35 mouse cellular contexts compared by ENCODE assay signal in genomic region chrX:7632560-7632959, GRCm38 (mm10). TPM values are rescaled to one million over a fixed set of nuclear protein-coding genes. Genes with fewer than 3 reads are reported as not detected.
DNase-seq lines count a peak whose midpoint lies in the region; ATAC-seq and TF ChIP-seq lines count a peak whose summit lies in the region.
"Had no signal": no experiment of that assay in that cellular context is flagged by ENCODE, and none has a peak within 500 bp of the region (broad histone marks: within the 10 kb centered on the region; RNA-seq: fewer than 3 reads in every experiment).

No protein-coding gene starts in this region.

- 0 out of 2 replicates have a peak, but pooled peaks have one; percentile 47 for ATAC-seq in common myeloid progenitor, adult 5-6 weeks (replicated peaks; ENCODE audit: low read depth, poor library complexity, severe bottlenecking)
- peak; percentile 65 for ATAC-seq in megakaryocyte progenitor cell, adult 5-6 weeks (replicated peaks; ENCODE audit: poor library complexity)
- ATAC-seq in activated CD4-positive, CD25-positive, alpha-beta regulatory T cell, adult 4 months: no peak
- ATAC-seq: CD4-positive, CD25-positive, alpha-beta regulatory T cell, adult 4 months; forebrain, embryonic 15.5 days; hindbrain, postnatal 0 days; inflammation-experienced regulatory T-cells, adult 6 months; intestine, embryonic 16.5 days; Patski had no signal

- no peaks in the 10 kb centered on the region for H3K9me3 ChIP-seq in CH12.LX (replicated peaks; ENCODE audit: low read length)
- H3K9me3 ChIP-seq: embryonic facial prominence, embryonic 10.5 days; embryonic facial prominence, embryonic 13.5 days; forebrain, embryonic 12.5 days; forebrain, embryonic 15.5 days; heart, embryonic 10.5 days had no signal

- DNase-seq in CH12.LX (ENCODE audit: extremely low read depth): no peak
- DNase-seq in spleen, adult 18-20 months: no peak
- DNase-seq in layer of hippocampus, adult 11-12 months (ENCODE audit: low spot score): no peak
- no peak for DNase-seq in cerebellum, postnatal 25 days
- DNase-seq: adrenal gland, adult 8-10 months; adrenal gland, postnatal 25 days; cerebellum, adult 18-20 months; cerebellum, adult 9-10 months; cerebellum, postnatal 14 days; embryo, embryonic 11 days; gastrocnemius, adult 2 months; gastrocnemius, postnatal 25 days; heart, adult 2 months; heart, postnatal 14 days; heart, postnatal 4 days had no signal

- TF ChIP-seq CTCF in CH12.LX (conservative IDR thresholded peaks at IDR 0.05 in 1 of 2, IDR thresholded peaks at IDR 0.05 in 1 of 2; ENCODE audit: low read depth in 2 of 2, low read length in 2 of 2): no peak

- H3K36me3 ChIP-seq in CH12.LX (replicated peaks in 1 of 2; ENCODE audit: control insufficient read depth in 1 of 2, insufficient read depth in 1 of 2, low read length in 1 of 2): no peaks in the 10 kb centered on the region
- H3K36me3 ChIP-seq: embryonic facial prominence, embryonic 10.5 days; embryonic facial prominence, embryonic 13.5 days; forebrain, embryonic 12.5 days; forebrain, embryonic 15.5 days; heart, embryonic 10.5 days; heart, embryonic 13.5 days had no signal

- in situ Hi-C loops in CH12.LX (cut with MboI; ENCODE audit: low pct_ligation_motif_present, low pct_unique_long_range_greater_than_20kb, low sequenced_read_pairs): no loop called here

- no peak for TF ChIP-seq POLR2A in CH12.LX (IDR thresholded peaks at IDR 0.05; ENCODE audit: low read depth, low read length)

- H3K27ac ChIP-seq in CH12.LX (ENCODE audit: insufficient read depth, low read depth): no peak overlapping the region
- H3K27ac ChIP-seq: embryonic facial prominence, embryonic 10.5 days; embryonic facial prominence, embryonic 13.5 days; forebrain, embryonic 12.5 days; forebrain, embryonic 15.5 days; gastrocnemius, adult 2 months; heart, adult 2 months; heart, embryonic 10.5 days; heart, embryonic 13.5 days; hindbrain, embryonic 14.5 days; hindbrain, postnatal 0 days had no signal

- no peak for TF ChIP-seq EP300 in CH12.LX (IDR thresholded peaks at IDR 0.05; ENCODE audit: low read length)

- no peak overlapping the region for H3K4me2 ChIP-seq in CH12.LX (ENCODE audit: insufficient read depth, low read depth, poor library complexity, severe bottlenecking)
- H3K4me2 ChIP-seq: embryonic facial prominence, embryonic 13.5 days; forebrain, embryonic 12.5 days; forebrain, embryonic 15.5 days; heart, embryonic 13.5 days; hindbrain, embryonic 14.5 days had no signal

- no peak overlapping the region for H3K4me3 ChIP-seq in CH12.LX (replicated peaks in 1 of 3; ENCODE audit: low read depth in 2 of 3, low read length in 2 of 3, poor library complexity in 1 of 3)
- H3K4me3 ChIP-seq: embryonic facial prominence, embryonic 10.5 days; embryonic facial prominence, embryonic 13.5 days; erythroblast, embryonic 14.5 days; forebrain, embryonic 12.5 days; forebrain, embryonic 15.5 days; gastrocnemius, adult 2 months; heart, adult 2 months; heart, embryonic 10.5 days; heart, embryonic 13.5 days had no signal

- no peak overlapping the region for H3K9ac ChIP-seq in CH12.LX (ENCODE audit: insufficient read depth, low read depth)
- H3K9ac ChIP-seq: embryonic facial prominence, embryonic 13.5 days; forebrain, embryonic 12.5 days; forebrain, embryonic 15.5 days; heart, embryonic 13.5 days; hindbrain, embryonic 14.5 days had no signal

- H3K79me2 ChIP-seq in CH12.LX (replicated peaks; ENCODE audit: control insufficient read depth, extremely low read depth, insufficient read depth, poor library complexity, severe bottlenecking): no peaks in the 10 kb centered on the region

- no peaks in the 10 kb centered on the region for H3K27me3 ChIP-seq in CH12.LX (replicated peaks)
- H3K27me3 ChIP-seq: embryonic facial prominence, embryonic 13.5 days; forebrain, embryonic 12.5 days; forebrain, embryonic 15.5 days; heart, embryonic 13.5 days had no signal

- dilution Hi-C loops in CH12.LX (cut with MboI; ENCODE audit: extremely low pct_ligation_motif_present, extremely low pct_unique_long_range_greater_than_20kb, low sequenced_read_pairs): no loop called here

- no peaks in the 10 kb centered on the region for H3K4me1 ChIP-seq in CH12.LX (ENCODE audit: control insufficient read depth in 1 of 2, insufficient read depth in 2 of 2)
- H3K4me1 ChIP-seq: embryonic facial prominence, embryonic 10.5 days; embryonic facial prominence, embryonic 13.5 days; forebrain, embryonic 12.5 days; forebrain, embryonic 15.5 days; heart, embryonic 10.5 days; heart, embryonic 13.5 days had no signal

- TF ChIP-seq RAD21 in CH12.LX (IDR thresholded peaks at IDR 0.05; ENCODE audit: low read depth, low read length): no peak

TF ChIP-seq in CH12.LX, 34 proteins besides CTCF, POLR2A, EP300 and RAD21:
- TF ChIP-seq CHD1 (IDR thresholded peaks at IDR 0.05; ENCODE audit: low read depth, low read length) (no peak), ELF1 (IDR thresholded peaks at IDR 0.05; ENCODE audit: low read depth, low read length) (peak; percentile 38; the same call in 1 of the 2 replicates)

RNA-seq across cellular contexts. Expression of gene Syp, which starts 5.7 kb away (rescaled TPM):
- total RNA-seq in CH12.LX (2012; rRNA removed) (0.80 and 1.2 TPM in 2 replicates), CH12.LX (2014; rRNA removed) (0.27 TPM in 2 replicates)
- polyA plus RNA-seq in CH12.LX (2012; ENCODE audit: insufficient read length, low read depth): 0.65 and 0.74 TPM in 2 replicates
- total RNA-seq in common myeloid progenitor, adult 5-6 weeks (2017): 1.6 TPM in 1 of 2 replicates, not detected in the other
- total RNA-seq in megakaryocyte progenitor cell, adult 5-6 weeks (2015): not detected in 2 replicates
- total RNA-seq in megakaryocyte progenitor cell, adult 5-6 weeks (2017): 0.46 and 0.54 TPM in 2 replicates
- 1 to 10 TPM; 5.8 to 7.5 TPM for polyA plus RNA-seq in activated CD4-positive, CD25-positive, alpha-beta regulatory T cell, adult 4 months (2017; shearing (Covaris generic))

RNA-seq across cellular contexts. Expression of gene Prickle3, which starts 24.5 kb away (rescaled TPM):
- total RNA-seq in CH12.LX (2012; rRNA removed): 3.9 and 4.5 TPM in 2 replicates
- 2.2 and 2.3 TPM in 2 replicates for total RNA-seq in CH12.LX (2014; rRNA removed)
- 12.5 and 13.7 TPM in 2 replicates for polyA plus RNA-seq in CH12.LX (2012; ENCODE audit: insufficient read length, low read depth)
- 3.4 and 4.6 TPM in 2 replicates for total RNA-seq in common myeloid progenitor, adult 5-6 weeks (2017)
- total RNA-seq in megakaryocyte progenitor cell, adult 5-6 weeks (2015): 3.9 and 4.8 TPM in 2 replicates
- 4.1 and 6.0 TPM in 2 replicates for total RNA-seq in megakaryocyte progenitor cell, adult 5-6 weeks (2017)
- 1 to 10 TPM; 6.3 TPM for polyA plus RNA-seq in activated CD4-positive, CD25-positive, alpha-beta regulatory T cell, adult 4 months (2017; shearing (Covaris generic))

RNA-seq across cellular contexts. Expression of gene Cacna1f, which starts 25.7 kb away (rescaled TPM):
- total RNA-seq in CH12.LX (2012; rRNA removed) (0.17 and 0.21 TPM in 2 replicates), CH12.LX (2014; rRNA removed) (not detected in 2 replicates)
- polyA plus RNA-seq in CH12.LX (2012; ENCODE audit: insufficient read length, low read depth): 0.07 TPM in 1 of 2 replicates, not detected in the other
- total RNA-seq in common myeloid progenitor, adult 5-6 weeks (2017): 0.05 TPM in 1 of 2 replicates, not detected in the other
- total RNA-seq in megakaryocyte progenitor cell, adult 5-6 weeks (2015): 0.24 and 0.47 TPM in 2 replicates
- 0.10 and 0.29 TPM in 2 replicates for total RNA-seq in megakaryocyte progenitor cell, adult 5-6 weeks (2017)
- not detected for polyA plus RNA-seq in activated CD4-positive, CD25-positive, alpha-beta regulatory T cell, adult 4 months (2017; shearing (Covaris generic))
- total RNA-seq: adrenal gland, adult 8-10 months; adrenal gland, postnatal 25 days; ES-E14; gastrocnemius, adult 2 months; gastrocnemius, postnatal 25 days; heart, adult 2 months; heart, postnatal 14 days; heart, postnatal 4 days had no signal
- polyA plus RNA-seq: C2C12; CD4-positive, CD25-positive, alpha-beta regulatory T cell, adult 4 months; embryonic facial prominence, embryonic 13.5 days; erythroblast, embryonic 14.5 days; forebrain, embryonic 12.5 days; heart, embryonic 13.5 days; heart, embryonic 16.5 days; hindbrain, embryonic 11.5 days; hindbrain, embryonic 14.5 days; inflammation-experienced regulatory T-cells, adult 6 months; intestine, embryonic 16.5 days; Patski had no signal

RNA-seq across cellular contexts. Expression of gene Ccdc22, which starts 27.2 kb away (rescaled TPM):
- 32.4 and 34.7 TPM in 2 replicates for total RNA-seq in CH12.LX (2012; rRNA removed)
- 24.4 and 26.0 TPM in 2 replicates for total RNA-seq in CH12.LX (2014; rRNA removed)
- 23.9 and 26.2 TPM in 2 replicates for polyA plus RNA-seq in CH12.LX (2012; ENCODE audit: insufficient read length, low read depth)
- 31.2 and 36.4 TPM in 2 replicates for total RNA-seq in common myeloid progenitor, adult 5-6 weeks (2017)
- total RNA-seq in megakaryocyte progenitor cell, adult 5-6 weeks (2015): 18.8 and 20.5 TPM in 2 replicates
- total RNA-seq in megakaryocyte progenitor cell, adult 5-6 weeks (2017): 38.1 and 47.6 TPM in 2 replicates
- 1 to 10 TPM; 7.3 to 9.1 TPM for polyA plus RNA-seq in activated CD4-positive, CD25-positive, alpha-beta regulatory T cell, adult 4 months (2017; shearing (Covaris generic))

RNA-seq across cellular contexts. Expression of gene Plp2, which starts 38.6 kb away (rescaled TPM):
- total RNA-seq in CH12.LX (2012; rRNA removed) (163 and 183 TPM in 2 replicates), CH12.LX (2014; rRNA removed) (144 and 173 TPM in 2 replicates)
- polyA plus RNA-seq in CH12.LX (2012; ENCODE audit: insufficient read length, low read depth): 207 and 247 TPM in 2 replicates
- total RNA-seq in common myeloid progenitor, adult 5-6 weeks (2017): 42.5 and 44.7 TPM in 2 replicates
- total RNA-seq in megakaryocyte progenitor cell, adult 5-6 weeks (2015): 115 and 133 TPM in 2 replicates
- total RNA-seq in megakaryocyte progenitor cell, adult 5-6 weeks (2017): 26.4 and 37.1 TPM in 2 replicates
- 100 to 1,000 TPM; 196 to 200 TPM for polyA plus RNA-seq in activated CD4-positive, CD25-positive, alpha-beta regulatory T cell, adult 4 months (2017; shearing (Covaris generic))
